Mouse (Mus musculus): ENCODE measurements around the gene Spred2.

Gene Spred2

DNA sequence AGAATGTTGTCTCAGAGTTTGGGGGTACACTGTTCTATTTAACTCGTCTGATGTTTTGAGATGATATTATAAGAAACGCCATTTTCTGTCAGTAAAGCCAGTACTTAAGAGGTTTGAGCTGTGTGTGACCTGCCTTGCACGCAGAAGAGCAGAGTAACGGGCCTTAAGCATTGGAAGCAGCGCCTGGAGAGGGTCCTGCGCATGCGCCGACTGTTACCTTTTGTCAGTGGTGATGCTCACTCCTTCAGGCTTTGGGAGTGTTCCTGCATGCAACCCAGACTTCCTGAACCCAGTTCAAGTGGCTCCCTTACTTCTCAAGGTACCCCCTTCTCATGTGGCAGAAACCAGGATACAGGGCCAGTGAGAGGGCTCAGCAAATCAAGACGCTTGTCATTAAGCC, 59.9 kb downstream of the Spred2 start:
- DNase-seq (ENCODE audit: low spot score): no peak

DNA sequence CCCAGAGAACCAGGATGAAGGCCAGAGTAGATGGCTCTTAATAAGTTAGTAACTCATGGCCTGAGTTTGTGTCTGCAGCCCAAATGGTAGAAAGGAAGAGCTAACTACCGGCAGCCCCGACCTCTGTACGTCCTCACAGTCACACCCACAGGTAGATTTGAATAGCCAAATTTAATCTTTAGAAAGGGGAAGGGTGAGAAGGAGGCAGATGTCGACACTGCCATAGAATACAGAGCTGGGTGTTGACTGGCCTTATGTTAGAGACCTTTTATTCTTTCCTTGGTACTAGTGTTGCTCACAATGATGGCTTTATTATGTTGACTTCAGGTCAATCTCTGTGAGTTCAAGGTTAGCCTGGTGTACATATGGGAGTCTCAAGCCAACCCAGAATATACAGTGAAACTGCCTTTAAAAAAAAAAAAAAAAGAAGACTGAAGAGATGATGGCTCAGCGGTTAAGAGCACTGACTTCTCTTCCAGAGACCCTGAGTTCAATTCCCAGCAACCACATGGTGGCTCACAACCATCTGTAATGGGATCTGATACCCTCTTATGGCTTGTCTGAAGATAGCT, 61.2 kb downstream of the Spred2 start:
- DNase-seq (ENCODE audit: low spot score): no peak

GRCm38 (mm10) chr11:19986443-19986861, 62.3 kb downstream of the Spred2 start:
- no peak for DNase-seq (ENCODE audit: low spot score)

DNA sequence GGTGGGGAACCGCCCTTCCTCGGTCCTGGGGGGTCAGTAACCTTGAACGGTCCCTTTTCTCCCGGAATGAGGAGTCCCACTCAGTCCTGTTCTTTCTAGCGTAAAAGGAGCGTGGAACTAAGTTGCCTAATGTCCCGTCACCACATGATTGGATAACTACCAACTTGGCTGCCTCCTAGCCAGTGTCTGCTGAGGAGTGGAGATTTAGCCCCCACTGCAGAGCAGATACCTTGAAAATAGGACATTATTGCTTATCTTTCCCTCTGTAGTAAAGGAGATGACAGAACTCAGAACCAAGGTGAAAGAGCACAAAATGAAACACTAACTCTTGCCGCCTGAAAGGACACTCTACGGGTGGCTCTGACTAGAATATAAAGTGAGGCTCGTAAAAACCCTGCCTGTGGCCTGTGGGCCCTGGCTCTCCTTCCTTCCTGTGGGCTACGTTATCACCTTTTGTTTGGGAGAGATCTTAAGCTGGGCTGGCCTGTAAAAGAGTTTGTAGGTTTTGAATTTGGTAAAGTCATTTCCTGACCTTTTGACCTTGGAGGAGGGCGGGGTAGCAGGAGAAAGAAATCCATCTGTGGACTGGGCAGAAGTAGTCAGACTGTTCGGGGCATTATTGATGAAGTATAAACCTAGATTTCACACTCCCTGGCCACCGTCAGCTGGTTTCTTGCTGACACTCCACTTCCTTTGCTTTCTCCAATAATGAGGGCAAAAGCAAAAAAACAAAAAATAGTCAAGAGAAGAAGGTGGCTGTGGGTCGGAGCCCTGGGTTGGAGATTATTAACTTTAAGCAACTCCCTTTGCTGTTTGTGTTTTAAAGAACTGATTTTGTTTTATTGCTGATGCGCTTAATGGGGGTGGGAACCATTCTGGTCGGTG, 62.9 kb downstream of the Spred2 start:
- no peak for DNase-seq (ENCODE audit: low spot score)

DNA sequence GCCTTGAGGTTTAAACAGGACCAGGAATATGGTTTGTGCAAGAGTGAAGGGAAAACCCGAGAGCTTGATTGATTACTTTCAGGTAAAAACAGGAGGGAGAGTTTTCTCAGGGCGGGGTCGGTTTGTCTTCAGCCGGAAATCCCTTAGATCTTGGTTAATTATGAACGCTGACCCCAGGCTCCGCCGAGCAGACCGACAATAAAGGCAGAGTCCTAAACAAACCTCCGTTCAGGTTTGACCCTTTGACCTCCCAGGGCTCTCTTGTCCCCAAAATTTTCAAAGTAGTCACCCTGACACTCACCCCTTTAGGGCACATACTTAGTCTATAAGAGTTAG, 63.5 kb downstream of the Spred2 start:
- DNase-seq (ENCODE audit: low spot score): no peak

DNA sequence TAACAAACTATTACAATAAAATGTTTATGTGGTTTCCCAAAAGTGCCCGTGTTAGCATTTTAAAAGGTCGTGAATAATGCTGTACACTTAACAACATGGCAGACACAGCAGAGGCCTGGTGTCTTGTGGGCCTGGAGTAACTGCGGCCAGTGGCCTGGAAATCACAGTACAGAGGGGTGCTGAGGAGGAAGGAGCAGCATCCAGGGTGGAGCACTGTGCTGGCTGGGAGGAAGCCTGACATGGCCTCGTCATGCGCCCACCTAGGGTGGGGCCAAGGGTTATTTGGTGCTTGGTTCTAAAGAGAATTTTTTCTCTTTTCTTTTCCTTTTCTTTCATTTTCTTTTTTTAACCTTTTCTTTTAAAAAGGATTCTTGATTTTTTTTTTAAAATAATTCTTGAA, 64.0 kb downstream of the Spred2 start:
- no peak for DNase-seq (ENCODE audit: low spot score)

DNA sequence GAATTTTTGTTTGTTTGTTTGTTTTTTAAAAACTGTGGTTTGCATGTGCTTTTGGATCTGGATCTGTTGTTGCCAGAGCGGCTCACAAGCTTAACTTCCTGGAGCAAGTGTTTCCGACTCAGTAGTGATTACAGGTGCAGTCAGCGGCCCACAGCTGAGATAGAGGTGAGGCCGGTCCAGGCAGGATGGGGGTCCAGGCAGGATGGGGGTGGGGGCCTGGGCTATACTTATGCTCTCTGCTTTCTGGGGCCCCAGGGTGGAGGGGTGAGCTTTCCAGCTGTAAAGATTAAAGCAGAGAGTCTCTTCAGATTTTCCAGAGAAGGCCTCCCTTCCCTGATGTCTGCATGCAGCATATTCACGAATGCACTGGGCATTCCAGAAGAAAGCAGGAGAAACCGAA, 64.5 kb downstream of the Spred2 start:
- no peak for DNase-seq (ENCODE audit: low spot score)

DNA sequence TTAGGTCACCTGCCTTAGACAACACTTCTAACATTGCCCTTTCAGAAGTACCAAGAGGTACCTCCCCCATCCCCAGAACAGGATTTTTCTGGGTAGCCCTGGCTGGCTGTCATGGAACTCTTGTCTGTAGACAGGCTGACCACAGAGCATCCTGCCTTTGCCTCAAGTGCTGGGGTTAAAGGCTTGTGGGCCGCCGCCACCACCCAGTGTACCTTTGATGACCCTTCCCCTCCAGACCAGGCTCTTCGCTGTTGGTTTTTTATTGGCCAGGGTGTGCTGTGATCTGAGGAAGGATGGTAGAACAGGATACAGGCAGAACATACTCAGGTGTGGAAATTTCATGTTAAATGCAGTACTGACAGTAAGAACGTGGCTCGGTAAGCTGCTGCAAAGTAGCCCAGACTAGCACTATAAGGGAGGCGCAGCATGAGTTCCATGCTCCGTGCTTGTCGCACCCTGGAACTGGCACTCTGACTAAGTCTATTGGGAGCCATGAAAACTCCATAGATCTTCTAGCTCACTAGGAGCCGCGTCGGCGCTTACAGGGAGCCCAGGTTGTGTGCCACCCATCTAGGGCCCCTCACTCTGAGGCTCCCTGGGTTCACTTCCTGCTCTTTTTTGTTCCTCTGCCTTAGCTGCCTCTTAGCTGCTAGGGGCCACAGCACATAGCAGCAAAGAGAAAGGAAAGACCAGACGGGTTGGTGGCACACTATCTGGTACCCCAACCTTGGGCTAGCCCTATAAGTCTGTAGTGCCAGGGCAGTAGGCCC, 65.2 kb downstream of the Spred2 start:
- DNase-seq (ENCODE audit: low spot score): no peak

DNA sequence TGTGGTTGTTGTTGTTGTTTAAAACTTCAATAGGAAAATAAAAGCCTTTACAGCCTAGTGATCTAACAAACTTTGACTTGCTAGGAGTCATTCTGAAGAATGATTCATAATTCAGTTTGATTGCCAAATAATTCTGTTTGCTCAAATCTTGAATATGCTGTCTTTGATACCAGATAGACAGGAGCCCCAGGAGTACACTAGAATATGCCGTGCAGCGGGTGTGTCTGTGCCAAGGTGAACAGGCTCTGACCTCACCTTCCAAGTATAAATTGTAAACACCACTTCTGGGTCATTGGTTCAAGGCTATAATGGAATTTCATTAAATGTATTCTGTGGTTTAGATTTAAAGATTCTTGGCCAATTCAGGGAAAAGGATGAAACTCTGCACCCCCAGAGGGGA, 66.6 kb downstream of the Spred2 start:
- no peak for DNase-seq (ENCODE audit: low spot score)

DNA sequence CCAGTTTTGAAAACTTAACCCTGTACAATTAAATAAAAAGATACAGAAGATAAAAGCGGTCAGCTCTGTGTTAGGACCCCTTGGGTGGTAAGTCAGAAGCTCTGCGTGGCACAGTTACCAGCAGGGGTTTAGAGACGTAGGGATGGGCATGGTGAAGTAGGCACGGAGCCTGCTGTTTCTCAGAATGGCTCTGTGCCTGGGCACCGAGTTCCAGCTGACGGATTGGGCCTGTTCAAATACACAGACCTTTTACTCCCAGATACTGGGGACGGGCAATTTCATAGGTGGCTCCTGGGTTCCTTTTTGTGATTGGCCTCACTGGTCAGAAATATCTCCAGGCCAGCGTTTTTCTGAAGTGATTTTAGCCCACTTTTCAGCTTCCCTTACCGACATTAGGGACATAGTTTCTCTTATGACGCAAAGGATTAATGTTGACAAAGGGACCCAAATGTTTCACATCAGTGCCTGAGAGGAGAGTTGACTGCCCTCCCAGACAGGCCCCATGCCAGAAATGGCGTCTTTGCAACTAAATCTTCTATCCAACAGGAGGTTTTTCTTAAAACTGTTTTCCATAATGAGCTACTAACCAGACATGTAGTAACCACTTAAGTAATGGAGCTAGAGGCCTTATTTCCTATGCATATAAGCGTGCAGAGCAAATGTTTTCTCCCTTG, 67.3 kb downstream of the Spred2 start:
- no peak for DNase-seq (ENCODE audit: low spot score)

GRCm38 (mm10) chr11:19992341-19993281, 68.4 kb downstream of the Spred2 start:
- no peak for DNase-seq (ENCODE audit: low spot score)

DNA sequence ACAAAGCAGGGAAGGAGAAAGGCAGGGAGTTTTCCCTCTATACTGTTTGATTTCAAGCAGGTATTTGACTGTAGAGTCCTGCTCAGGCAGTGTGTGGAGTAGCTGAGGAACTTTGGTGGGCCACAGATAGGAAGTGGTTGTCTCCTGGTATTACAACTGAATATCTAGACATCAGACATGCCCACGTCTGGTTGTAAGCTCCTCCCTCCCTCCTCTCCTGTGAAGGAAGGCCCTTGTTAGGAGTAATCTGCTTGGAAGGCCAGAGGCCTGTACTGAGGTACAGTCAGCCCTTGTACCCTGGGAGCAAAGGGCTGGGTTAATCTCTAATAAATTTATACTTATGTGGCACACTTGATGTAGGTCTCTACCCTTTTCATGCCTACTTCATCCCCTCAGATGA, 69.6 kb downstream of the Spred2 start:
- DNase-seq (ENCODE audit: low spot score): no peak

GRCm38 (mm10) chr11:19994262-19994790, 70.2 kb downstream of the Spred2 start:
- no peak for DNase-seq (ENCODE audit: low spot score)

DNA sequence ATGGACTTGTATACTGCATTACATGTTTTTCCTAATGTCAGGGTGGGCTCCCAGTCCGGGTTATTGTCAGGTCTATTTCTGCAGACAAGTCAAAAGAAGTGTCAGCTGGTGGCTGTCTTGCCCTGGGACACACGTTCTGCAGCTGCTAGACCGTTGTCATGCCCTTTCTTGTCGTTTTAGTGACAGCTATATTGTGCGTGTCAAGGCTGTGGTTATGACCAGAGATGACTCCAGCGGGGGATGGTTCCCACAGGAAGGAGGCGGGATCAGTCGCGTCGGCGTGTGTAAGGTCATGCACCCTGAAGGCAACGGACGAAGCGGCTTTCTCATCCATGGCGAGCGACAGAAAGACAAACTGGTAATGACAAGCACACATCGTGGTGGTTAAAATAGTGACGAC, 73.8 kb downstream of the Spred2 start:
- no peak for DNase-seq (ENCODE audit: low spot score)

DNA sequence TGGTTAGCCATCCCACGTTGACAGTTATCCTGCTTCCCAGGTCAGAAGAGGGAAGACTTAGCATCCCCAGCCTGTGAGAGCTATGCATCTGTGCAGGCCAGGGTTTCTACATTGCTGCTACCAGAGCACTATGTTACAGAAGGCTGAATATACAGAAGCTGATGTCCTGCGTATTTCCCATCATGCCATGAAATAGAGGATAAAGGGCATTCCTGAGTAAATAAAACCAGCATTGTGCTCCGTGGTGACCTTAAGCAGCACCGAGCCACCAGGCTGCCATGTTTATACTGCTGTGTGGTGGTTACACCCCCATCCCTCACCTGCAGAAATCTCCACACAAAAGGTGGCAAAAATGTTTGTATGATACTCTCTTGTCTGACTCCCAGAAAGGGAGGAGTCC, 78.7 kb downstream of the Spred2 start:
- no peak for DNase-seq (ENCODE audit: low spot score)

- no peak for DNase-seq (ENCODE audit: low spot score)
Measured at GRCm38 (mm10) chr11:20007701-20008100, 83.5 kb downstream of the Spred2 start.

- DNase-seq (ENCODE audit: low spot score): no peak
Measured at GRCm38 (mm10) chr11:20011210-20011978, 87.2 kb downstream of the Spred2 start.

DNA sequence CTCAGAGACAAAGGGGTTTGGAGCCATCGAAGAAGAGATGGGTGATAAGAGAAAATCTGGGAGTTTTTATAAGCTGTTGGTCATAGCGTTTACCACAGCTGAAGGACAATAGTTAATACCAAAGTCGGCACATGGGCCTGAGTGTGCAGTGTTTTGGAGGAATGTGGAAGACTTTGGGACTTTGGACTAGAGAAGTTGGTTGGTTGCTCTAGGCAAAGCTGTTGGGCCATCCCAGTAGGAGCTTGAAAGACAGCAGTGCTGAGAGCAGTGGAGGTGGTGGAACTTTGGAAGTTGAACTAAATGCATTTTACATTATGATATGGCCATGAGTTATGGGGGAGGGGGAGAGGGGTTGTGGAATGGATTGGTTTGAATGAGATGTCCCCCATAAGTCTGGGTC, 89.2 kb downstream of the Spred2 start:
- DNase-seq (ENCODE audit: low spot score): no peak

GRCm38 (mm10) chr11:20017937-20018336, 93.8 kb downstream of the Spred2 start:
- DNase-seq (ENCODE audit: low spot score): no peak

- DNase-seq (ENCODE audit: low spot score): no peak
Measured at GRCm38 (mm10) chr11:20018905-20019304, 94.7 kb downstream of the Spred2 start.
